Mouse (Mus musculus): Measurements from ENCODE around the gene Cyb561d2. TPM values are rescaled to one million over a fixed set of nuclear protein-coding genes. Genes with fewer than 3 reads are reported as not detected.
"Not testable (repeated sequence)": the region's sequence is repeated elsewhere in the genome, so short reads cannot be mapped to it uniquely, and the experiment has no call there.

Cyb561d2 gene
- polyA plus RNA-seq, 1 experiment from 2014 or later, result 13.1 TPM

DNA sequence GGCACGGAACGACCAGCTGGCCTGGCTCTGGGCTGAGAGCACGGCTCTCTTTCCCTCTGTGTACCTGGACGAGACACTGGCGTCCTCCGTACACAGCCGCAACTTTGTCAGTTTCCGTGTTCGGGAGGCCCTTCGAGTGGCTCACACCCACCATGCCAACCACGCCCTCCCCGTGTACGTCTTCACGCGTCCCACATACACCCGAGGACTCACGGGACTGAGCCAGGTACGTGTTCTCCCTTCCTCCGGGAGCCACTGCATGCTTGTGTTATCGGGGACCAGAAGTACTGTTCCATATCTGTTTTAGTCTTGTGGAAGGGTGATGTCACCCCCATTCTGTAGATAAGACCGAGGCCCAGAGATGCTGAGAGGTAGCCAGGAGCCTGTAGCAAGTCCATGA lies 28.9 kb upstream of the Cyb561d2 start:
- Histone ChIP-seq H3K36me3 (replicated peaks) (peaks cover 33% of the 10 kb centered on the region), H3K4me1 (replicated peaks) (peaks cover 86% of the 10 kb centered on the region), H3K9ac (peak overlapping the region; percentile 81), H3K4me3 (replicated peaks) (peak overlapping the region; percentile 80), H3K9me3 (replicated peaks) (no peaks in the 10 kb centered on the region), H3K27ac (replicated peaks) (peak overlapping the region; percentile 96), H3K27me3 (no peaks in the 10 kb centered on the region), H3K4me2 (peak overlapping the region; percentile 89)
- peak; percentile 65 for ATAC-seq (ENCODE audit: insufficient read depth)
- WGBS (ENCODE audit: insufficient replicate concordance), result 31% methylated on average over 21 of the region's 21 CpGs

- Histone ChIP-seq H3K9me3 (replicated peaks) (no peaks in the 10 kb centered on the region), H3K36me3 (replicated peaks) (peaks cover 39% of the 10 kb centered on the region), H3K4me1 (replicated peaks) (peaks cover 86% of the 10 kb centered on the region), H3K4me3 (replicated peaks) (peak overlapping the region; percentile 80), H3K27me3 (no peaks in the 10 kb centered on the region), H3K9ac (peak overlapping the region; percentile 81), H3K27ac (replicated peaks) (peak overlapping the region; percentile 96), H3K4me2 (peak overlapping the region; percentile 89)
- 63% methylated on average over 13 of the region's 13 CpGs for WGBS (ENCODE audit: insufficient replicate concordance)
- ATAC-seq (ENCODE audit: insufficient read depth), result no peak
Observed at GRCm38 (mm10) chr9:107570016-107570415, 28.0 kb upstream of the Cyb561d2 start.

GRCm38 (mm10) chr9:107569270-107569669 lies 27.3 kb upstream of the Cyb561d2 start:
- under 1% methylated on average over 23 of the region's 23 CpGs for WGBS (ENCODE audit: insufficient replicate concordance)

DNA sequence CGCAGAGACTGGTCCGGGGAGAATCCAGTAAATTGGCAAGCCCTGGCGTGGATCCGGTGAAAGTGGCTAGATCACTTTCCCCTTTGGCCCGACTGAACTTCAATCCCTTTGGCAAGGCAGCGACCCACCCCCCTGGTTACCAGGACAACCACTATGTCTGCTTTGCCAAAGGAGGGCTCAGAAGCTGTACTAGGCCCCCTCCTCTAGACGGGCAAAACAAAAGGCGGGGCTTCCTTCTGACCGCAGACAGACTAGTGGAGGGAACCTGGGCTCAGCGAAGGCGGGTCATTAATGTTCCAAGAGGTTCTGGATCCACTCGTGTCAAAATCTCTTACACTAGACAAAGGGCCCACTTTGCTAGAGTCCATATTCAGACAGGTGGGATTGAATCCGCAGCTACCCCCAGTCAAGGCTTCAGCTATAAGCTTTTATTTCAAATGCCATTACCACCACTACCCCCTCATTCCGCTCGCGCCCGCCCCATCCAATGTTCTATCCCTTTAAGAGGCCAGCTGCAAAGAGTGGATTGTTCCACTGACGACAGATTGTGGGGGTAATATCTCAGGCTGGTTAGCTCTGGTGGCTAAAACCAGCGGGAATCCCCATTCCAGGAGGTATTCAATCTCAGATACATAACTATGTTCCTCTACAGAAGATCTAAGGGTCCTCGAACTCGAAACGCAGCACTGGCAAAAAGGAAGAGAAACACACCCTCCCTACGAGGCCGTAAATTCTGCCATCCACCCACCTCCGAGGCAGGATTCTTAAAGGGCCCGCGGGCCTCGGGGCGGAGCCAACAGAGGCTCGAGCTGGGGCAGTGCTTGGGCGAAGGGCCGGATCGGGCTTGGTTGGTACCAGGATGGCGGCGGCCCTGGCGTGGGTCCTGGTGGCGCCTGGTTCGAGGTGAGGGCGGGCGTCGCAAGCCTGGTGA lies 26.6 kb upstream of the Cyb561d2 start:
- H3K27me3 ChIP-seq, result no peaks in the 10 kb centered on the region
- H3K4me1 ChIP-seq (replicated peaks), result peaks cover 92% of the 10 kb centered on the region
- WGBS (ENCODE audit: insufficient replicate concordance), result 1% methylated on average over 41 of the region's 41 CpGs
- ATAC-seq (ENCODE audit: insufficient read depth), result peak; percentile 76
- peak overlapping the region; percentile 89 for H3K4me2 ChIP-seq
- H3K9ac ChIP-seq, result peak overlapping the region; percentile 81
- peak overlapping the region; percentile 80 for H3K4me3 ChIP-seq (replicated peaks)
- H3K9me3 ChIP-seq (replicated peaks), result no peaks in the 10 kb centered on the region
- H3K36me3 ChIP-seq (replicated peaks), result peaks cover 40% of the 10 kb centered on the region
- peak overlapping the region; percentile 96 for H3K27ac ChIP-seq (replicated peaks)

More at GRCm38 (mm10) chr9:107569270-107569669, 27.3 kb upstream of the Cyb561d2 start:
- H3K27ac ChIP-seq (replicated peaks), result peak overlapping the region; percentile 96
- ATAC-seq (ENCODE audit: insufficient read depth), result peak; percentile 4
- peak overlapping the region; percentile 81 for H3K9ac ChIP-seq
- H3K4me2 ChIP-seq, result peak overlapping the region; percentile 89
- no peaks in the 10 kb centered on the region for H3K27me3 ChIP-seq
- peaks cover 87% of the 10 kb centered on the region for H3K4me1 ChIP-seq (replicated peaks)
- H3K9me3 ChIP-seq (replicated peaks), result no peaks in the 10 kb centered on the region
- H3K36me3 ChIP-seq (replicated peaks), result peaks cover 40% of the 10 kb centered on the region
- peak overlapping the region; percentile 80 for H3K4me3 ChIP-seq (replicated peaks)

GRCm38 (mm10) chr9:107567702-107568319 lies 25.8 kb upstream of the Cyb561d2 start, which contains the start of gene Hyal2:
TSS of gene Hyal2 (plus strand) at chr9:107567945.
- no peaks in the 10 kb centered on the region for H3K27me3 ChIP-seq
- peak within 1 kb of the TSS; percentile 81 for H3K9ac ChIP-seq
- ATAC-seq (ENCODE audit: insufficient read depth), result no peak
- H3K27ac ChIP-seq (replicated peaks), result peak within 1 kb of the TSS; percentile 96
- H3K9me3 ChIP-seq (replicated peaks), result no peaks in the 10 kb centered on the region
- H3K4me1 ChIP-seq (replicated peaks), result peaks cover 90% of the 10 kb centered on the region
- peak within 1 kb of the TSS; percentile 89 for H3K4me2 ChIP-seq
- 40% methylated on average over 18 of the region's 18 CpGs for WGBS (ENCODE audit: insufficient replicate concordance)
- H3K36me3 ChIP-seq (replicated peaks), result peaks cover 33% of the 10 kb centered on the region
- H3K4me3 ChIP-seq (replicated peaks), result peak within 1 kb of the TSS; percentile 80

DNA sequence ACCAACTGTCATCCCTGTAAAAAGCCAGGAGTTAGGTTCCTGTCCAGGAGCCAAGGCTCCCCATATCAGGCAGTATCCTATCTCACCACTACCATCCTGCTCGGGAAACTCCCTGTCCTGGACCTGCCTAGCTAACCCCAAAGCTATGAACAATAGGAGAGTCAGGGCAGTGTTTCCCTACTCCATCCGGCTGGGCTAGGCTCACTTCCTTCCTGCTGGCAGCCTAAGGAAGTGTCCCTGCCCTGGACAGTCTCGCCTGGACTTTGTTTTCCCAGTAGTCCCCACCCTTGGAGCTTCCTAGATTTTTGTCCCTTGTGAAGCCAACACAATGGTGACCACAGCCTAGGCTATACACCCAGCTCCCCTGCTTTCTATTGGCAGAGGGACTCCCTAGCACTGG lies 24.9 kb upstream of the Cyb561d2 start:
- Histone ChIP-seq H3K4me1 (replicated peaks) (peaks cover 90% of the 10 kb centered on the region), H3K36me3 (replicated peaks) (peaks cover 32% of the 10 kb centered on the region), H3K9ac (no peak overlapping the region), H3K27me3 (no peaks in the 10 kb centered on the region), H3K27ac (replicated peaks) (peak overlapping the region; percentile 96), H3K4me3 (replicated peaks) (no peak overlapping the region), H3K4me2 (peak overlapping the region; percentile 89), H3K9me3 (replicated peaks) (no peaks in the 10 kb centered on the region)
- WGBS (ENCODE audit: insufficient replicate concordance), result 49% methylated on average over 3 of the region's 3 CpGs
- ATAC-seq (ENCODE audit: insufficient read depth), result no peak

- WGBS (ENCODE audit: insufficient replicate concordance), result 47% methylated on average over 15 of the region's 15 CpGs
- Histone ChIP-seq H3K4me1 (replicated peaks) (peaks cover 86% of the 10 kb centered on the region), H3K9ac (no peak overlapping the region), H3K36me3 (replicated peaks) (peaks cover 32% of the 10 kb centered on the region), H3K27me3 (no peaks in the 10 kb centered on the region), H3K4me3 (replicated peaks) (no peak overlapping the region), H3K4me2 (peak overlapping the region; percentile 89), H3K9me3 (replicated peaks) (no peaks in the 10 kb centered on the region), H3K27ac (replicated peaks) (peak overlapping the region; percentile 96)
- ATAC-seq (ENCODE audit: insufficient read depth), result no peak
Observed at GRCm38 (mm10) chr9:107566041-107566709, 24.2 kb upstream of the Cyb561d2 start.

GRCm38 (mm10) chr9:107565556-107565955 lies 23.6 kb upstream of the Cyb561d2 start:
- H3K9ac ChIP-seq; H3K9me3 ChIP-seq (replicated peaks); H3K4me3 ChIP-seq (replicated peaks); H3K27me3 ChIP-seq; ATAC-seq (ENCODE audit: insufficient read depth): not testable (repeated sequence)
- Histone ChIP-seq H3K36me3 (replicated peaks) (peaks cover 38% of the 10 kb centered on the region), H3K4me1 (replicated peaks) (peaks cover 81% of the 10 kb centered on the region), H3K27ac (replicated peaks) (peak overlapping the region; percentile 96), H3K4me2 (0 out of 2 replicates have a peak overlapping the region, but pooled peaks have one; percentile 89)
- WGBS (ENCODE audit: insufficient replicate concordance), result 41% methylated on average over 5 of the region's 5 CpGs

- Histone ChIP-seq H3K9ac (peak within 1 kb of the TSS; percentile 89), H3K4me1 (replicated peaks) (peaks cover 64% of the 10 kb centered on the region), H3K4me2 (peak within 1 kb of the TSS; percentile 83), H3K36me3 (replicated peaks) (peaks cover 62% of the 10 kb centered on the region), H3K9me3 (replicated peaks) (no peaks in the 10 kb centered on the region), H3K4me3 (replicated peaks) (peak within 1 kb of the TSS; percentile 83), H3K27ac (replicated peaks) (peak within 1 kb of the TSS; percentile 90), H3K27me3 (no peaks in the 10 kb centered on the region)
- WGBS (ENCODE audit: insufficient replicate concordance), result 0% methylated on average over 46 of the region's 46 CpGs
- ATAC-seq (ENCODE audit: insufficient read depth), result peak; percentile 94
Observed at GRCm38 (mm10) chr9:107563029-107563581, 21.1 kb upstream of the Cyb561d2 start, which contains the start of gene Tusc2. TSS of gene Tusc2 (plus strand) at chr9:107563255.

DNA sequence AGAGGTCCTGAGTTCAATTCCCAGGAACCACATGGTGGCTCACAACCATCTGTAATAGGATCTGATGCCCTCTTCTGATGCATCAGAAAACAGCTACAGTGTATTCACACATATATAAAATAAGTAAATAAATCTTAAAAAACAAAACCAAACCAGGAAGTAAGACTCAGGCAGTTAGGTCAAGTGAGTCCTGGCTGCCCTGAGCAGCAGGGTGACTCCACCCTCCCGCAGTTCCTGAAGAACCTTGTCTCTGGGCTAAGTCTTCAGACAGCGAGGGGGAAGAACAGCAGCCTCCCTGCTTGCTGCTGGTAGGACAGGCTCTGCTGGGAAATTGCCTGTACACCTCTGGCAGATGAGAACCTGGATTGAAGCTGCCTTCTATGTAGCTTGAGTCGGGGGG lies 14.4 kb upstream of the Cyb561d2 start:
- no peaks in the 10 kb centered on the region for H3K9me3 ChIP-seq (replicated peaks)
- peaks cover 57% of the 10 kb centered on the region for H3K4me1 ChIP-seq (replicated peaks)
- no peak for ATAC-seq (ENCODE audit: insufficient read depth)
- H3K27me3 ChIP-seq, result peaks cover 18% of the 10 kb centered on the region
- H3K4me3 ChIP-seq (replicated peaks), result peak overlapping the region; percentile 83
- H3K27ac ChIP-seq (replicated peaks), result peak overlapping the region; percentile 95
- peaks cover 43% of the 10 kb centered on the region for H3K36me3 ChIP-seq (replicated peaks)
- H3K9ac ChIP-seq, result peak overlapping the region; percentile 42
- 40% methylated on average over 3 of the region's 3 CpGs for WGBS (ENCODE audit: insufficient replicate concordance)
- peak overlapping the region; percentile 97 for H3K4me2 ChIP-seq

Data from liver, embryonic 15.5 days (tissue).